Mouse (Mus musculus) A20 (cell line): Measurements from ENCODE around the gene Sestd1.

Experiments
- DNase-seq: peaks from one replicate; pipeline ENCODE4 v3.0.0-alpha.2; 2011; ENCODE audit warnings: low read depth, low spot score

Gene Sestd1

DNA sequence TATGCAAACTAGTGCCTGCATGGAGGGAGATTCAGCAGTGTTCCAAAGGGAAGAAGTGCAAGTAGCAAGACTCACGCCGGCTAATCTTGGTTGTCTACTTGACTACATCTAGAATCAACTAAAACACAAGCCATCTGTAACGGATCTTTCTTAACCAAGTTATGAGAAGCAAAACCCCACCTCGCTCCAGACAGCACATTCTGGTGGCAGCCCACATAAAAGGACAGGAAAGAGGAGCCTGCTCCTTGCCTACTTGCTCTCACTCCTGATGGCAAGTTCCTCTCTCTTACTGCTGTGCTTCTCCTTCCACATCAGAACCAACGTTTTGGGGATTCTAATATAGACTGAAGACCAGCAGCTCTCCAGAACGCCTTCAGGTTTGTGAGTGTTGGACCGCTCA lies 9.6 kb downstream of the Sestd1 start:
- DNase-seq, result no peak

DNA sequence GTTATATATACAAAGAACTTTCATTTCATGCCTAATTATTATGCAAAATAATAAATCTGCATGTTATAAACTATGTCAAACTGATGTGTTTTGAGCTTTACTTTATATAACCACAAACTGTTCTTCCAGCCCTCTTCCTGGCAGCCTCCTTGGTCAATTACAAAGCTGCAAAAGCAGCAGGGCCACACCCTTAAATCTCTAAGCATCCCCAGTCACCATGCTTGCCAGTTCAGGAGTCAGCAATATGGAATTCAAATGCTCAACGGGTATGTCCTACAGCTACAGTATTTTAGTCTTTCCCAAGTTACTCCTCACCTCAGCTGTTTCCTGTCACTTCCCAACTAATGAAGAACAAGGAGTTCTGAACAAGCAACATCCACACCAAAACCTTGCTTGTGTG lies 10.3 kb downstream of the Sestd1 start:
- DNase-seq, result no peak

- DNase-seq, result no peak
These were observed 11.7 kb downstream of the Sestd1 start for GRCm38 (mm10) chr2:77268612-77269239.

DNA sequence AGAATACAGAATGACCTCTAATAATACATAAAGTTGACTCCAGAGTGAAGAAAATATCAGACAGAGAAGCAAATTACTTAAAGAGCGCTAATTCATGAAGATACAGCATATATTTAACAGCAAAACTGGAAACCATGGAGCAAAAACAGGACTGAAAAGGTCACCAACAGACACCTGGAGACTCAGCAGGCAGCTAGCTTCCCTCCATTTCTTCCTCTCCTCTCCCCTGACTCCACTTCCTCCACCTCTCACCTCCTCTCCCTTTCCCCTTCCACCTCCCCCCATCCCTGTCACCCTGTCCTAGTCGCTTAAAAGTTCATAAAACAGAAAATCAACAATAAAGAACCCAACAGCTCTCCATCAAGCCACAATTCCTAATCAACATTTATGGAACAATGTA lies 13.5 kb downstream of the Sestd1 start:
- no peak for DNase-seq

DNA sequence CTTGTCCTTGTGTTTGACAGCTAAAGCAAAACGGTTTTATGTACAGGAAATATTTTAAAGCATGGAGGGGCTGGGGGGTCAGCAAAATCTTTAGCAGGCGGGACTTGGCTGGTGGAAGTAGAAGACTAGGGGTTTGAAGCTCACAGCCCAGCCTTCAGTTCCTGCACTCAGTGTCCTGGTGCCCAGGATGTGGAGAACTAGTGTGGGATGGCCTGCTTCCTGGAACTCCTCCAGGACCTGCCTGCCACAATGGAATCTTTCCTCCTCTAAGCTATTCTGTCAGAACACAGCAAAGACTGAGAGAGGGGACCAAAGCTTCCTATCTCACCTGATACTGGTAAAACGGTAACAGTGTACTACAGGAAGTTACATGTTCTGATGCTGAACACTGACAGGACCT lies 14.4 kb downstream of the Sestd1 start:
- no peak for DNase-seq

- DNase-seq, result no peak
These were observed 15.1 kb downstream of the Sestd1 start for GRCm38 (mm10) chr2:77265301-77265700.

DNA sequence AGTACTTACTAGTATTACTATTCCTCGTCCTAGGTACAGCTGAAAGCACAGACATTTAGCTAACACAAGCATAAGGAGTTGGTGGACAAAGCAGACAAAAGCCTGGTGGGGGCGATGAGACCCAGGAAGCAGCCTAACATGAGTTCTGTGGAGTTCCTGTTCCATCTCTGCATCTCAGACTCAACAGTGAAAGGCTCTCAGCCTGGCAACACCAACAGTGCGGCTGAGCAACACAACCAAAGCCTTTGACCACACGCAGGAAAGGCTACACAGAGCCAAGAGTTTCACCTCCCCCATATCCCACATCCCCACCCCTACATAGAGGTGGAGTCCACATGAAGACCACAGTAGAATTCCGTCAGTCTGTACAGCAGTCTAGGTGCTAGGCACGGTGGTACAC lies 15.8 kb downstream of the Sestd1 start:
- no peak for DNase-seq

DNA sequence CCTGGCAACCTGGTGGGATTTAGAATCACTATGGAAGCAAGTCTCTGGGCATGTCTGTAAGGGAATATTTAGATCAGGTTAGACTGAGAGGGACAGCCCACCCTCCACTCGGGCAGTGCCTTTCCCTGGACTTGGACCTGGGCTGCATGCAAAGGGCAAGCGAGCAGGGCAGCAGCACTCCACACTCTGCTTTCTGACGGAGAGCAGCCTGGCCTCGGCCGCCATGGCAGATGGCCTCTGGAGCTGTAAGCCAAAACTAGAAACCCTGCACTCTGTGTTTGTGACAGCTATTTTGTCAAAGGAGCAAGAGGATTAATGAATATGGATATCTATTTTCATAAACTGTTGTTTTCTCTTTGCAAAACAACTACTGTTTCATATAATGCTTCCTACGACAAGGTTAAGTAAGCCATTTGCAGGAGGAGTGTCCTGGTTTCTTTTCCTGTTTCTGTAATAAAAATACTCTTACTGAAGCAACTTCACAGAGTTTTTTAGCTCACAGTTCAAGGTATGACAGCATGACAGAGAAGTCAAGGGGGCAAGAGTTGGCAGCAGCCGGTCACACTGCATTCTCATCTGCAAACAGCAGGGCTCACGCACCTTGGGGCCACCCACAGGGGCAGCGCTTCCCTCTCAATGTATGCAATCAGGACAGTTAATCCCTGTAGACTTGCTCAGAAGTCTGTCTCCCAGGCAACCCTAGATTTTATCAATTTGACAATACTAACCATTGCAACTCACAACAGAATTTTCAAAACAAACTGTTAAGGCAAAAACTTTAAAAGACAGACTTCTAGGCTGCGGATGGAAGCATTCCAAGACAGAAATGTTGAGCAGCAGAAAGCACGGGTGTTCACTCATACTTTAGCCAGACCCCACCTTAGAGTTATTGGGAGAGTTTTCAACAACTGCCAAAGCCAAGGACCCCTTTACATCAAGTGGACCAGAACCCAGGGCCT lies 16.6 kb downstream of the Sestd1 start:
- no peak for DNase-seq

DNA sequence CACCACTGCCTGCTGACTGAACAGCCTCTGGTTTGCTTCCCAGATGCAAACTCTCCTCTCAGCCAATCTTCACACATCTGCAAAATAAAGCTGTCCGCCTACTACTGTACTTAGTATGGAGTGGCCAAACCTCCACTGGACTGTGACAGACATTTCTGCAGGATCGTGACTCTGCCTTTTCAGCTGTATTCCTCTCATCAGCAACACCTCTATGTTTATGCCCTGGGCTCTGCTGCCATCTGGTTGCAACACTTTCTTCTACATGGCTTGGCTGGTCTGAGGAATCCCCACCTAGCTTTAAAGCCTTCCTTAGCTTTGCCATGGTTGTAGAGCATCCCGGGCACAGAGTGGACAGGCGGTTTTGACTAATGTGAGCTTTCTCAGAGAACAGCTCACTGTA lies 20.3 kb downstream of the Sestd1 start:
- no peak for DNase-seq

GRCm38 (mm10) chr2:77253227-77253626 lies 27.2 kb downstream of the Sestd1 start:
- no peak for DNase-seq

DNA sequence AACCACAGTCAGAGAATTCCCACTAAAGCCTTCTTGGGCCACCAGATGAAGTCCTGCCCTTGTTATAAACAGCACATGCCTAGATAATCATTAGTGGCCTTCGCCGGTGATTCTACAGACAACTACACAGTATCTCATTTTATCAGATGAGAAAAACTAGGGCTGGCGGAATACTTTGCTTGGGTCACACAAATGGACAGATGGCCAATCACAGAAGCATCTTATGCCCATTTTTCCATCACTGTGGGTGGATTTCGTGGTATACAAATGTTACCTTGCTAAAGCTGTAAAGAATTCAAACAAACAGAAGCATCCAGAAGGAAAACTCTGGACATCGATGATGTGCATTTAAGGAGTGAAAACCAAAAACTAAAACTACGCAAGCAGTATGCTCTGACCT lies 28.7 kb downstream of the Sestd1 start:
- DNase-seq, result no peak

GRCm38 (mm10) chr2:77249771-77250681 lies 30.4 kb downstream of the Sestd1 start:
- DNase-seq, result no peak

DNA sequence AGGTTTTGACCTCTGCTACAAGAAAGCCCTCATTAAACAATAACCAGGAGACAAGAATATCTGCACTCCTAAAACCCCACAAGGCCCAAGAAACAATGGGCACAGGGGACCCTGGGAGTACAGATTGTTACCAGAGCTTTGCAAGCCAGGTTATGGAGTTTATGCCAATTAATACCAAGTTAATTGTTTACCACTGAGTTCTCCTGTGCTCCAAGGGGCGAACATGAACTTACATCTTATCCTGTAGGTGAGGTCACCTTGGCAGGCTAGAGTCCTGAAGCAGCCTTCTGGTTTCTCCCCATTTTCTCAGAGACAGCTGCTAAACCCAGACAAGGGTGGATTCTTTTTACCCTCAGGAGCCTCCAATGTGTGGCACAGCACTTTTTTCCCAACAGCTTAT lies 32.0 kb downstream of the Sestd1 start:
- DNase-seq, result no peak

DNA sequence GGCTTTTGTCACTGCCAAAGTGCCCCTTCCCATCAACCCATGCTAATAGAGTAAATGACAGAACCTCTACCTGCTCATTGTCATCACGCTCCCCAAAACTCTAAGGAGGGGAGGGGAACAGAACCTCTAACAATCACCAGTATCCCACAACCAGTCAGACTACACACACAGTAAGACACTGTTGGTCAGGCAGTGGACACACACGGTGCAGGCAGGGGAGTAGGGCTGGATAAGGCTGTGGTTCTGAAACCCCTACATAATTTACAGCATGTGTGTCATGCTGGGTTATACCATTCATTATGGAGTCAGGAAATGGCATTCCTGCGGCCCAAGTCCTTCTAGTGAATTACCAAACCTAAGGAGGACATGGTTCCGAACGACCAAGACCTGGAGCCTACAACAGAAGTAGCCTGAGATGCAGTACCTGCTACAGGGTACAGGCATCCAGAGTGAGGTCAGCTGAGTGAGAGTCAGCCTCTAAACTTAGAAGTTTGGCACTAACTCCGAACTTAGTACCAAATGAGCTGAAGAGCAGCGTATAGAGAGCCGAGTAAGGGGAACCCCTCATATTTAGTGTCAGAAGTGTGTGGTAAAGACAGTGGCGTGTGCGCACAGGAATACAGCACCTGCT lies 33.1 kb downstream of the Sestd1 start:
- DNase-seq, result no peak

DNA sequence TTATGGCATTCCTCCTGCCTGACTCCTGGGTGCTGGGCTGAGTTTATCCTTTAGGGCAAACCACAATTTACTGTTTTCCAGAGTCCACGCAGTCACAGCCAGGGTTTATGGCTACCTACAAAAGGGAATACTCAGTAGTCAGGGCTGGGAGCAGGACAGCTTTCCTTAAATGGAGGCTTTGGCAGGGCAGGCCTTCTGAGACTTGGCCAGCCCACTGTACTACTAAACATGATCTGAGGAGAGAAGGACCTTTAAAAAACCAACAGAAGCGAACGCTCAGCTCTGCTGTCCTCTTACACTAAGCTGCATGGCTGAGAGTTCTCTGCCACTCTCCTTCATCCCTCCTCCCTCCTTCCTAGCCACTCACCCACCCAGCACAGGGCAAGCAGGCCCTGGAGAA lies 34.6 kb downstream of the Sestd1 start:
- no peak for DNase-seq

- DNase-seq, result no peak
These were observed 38.1 kb downstream of the Sestd1 start for GRCm38 (mm10) chr2:77242248-77242647.

GRCm38 (mm10) chr2:77238607-77239006 lies 41.8 kb downstream of the Sestd1 start:
- no peak for DNase-seq

DNA sequence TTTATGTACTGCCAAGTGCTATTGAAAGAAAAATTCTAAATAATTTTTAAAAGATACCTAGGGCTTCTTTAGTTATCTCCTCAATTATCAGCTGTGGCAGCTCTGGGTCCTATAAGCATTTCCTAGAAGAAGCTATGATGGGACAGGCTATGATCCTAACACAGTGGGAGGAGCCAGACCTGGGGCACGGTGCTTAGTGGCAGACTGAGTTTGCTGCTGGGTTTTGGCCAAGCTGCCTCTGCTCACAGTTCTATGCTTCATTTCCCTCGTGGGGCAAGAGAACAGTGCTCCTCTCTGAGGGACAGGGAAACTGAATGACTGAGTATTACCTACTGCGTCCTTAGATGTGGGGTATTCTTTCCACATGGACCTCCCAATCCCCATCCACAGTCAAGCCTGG lies 42.3 kb downstream of the Sestd1 start:
- DNase-seq, result no peak

DNA sequence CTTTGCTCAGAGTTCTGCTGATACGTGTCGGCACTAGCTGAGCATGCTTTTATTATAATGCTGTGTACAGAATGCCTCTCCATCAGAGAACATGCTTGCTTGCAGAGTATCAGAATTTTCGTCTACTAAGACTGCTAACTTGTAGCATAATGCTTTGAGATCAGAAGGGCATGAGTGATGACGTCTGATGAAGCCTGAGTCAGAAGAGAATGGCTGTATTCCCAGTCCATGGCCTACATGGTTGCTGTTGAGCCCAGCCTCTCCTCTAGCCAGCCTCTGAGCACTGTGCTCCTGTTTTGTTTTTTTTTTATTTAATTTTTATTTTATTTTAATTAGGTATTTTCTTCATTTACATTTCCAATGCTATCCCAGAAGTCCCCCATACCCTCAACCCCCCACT lies 43.5 kb downstream of the Sestd1 start:
- DNase-seq, result no peak

GRCm38 (mm10) chr2:77235896-77236295 lies 44.5 kb downstream of the Sestd1 start:
- DNase-seq, result no peak

- no peak for DNase-seq
These were observed 47.8 kb downstream of the Sestd1 start for GRCm38 (mm10) chr2:77232604-77233003.

GRCm38 (mm10) chr2:77220960-77221359 lies 59.4 kb downstream of the Sestd1 start:
- no peak for DNase-seq
